Mouse (Mus musculus): Measurements from ENCODE around the gene Poldip3. TPM values are rescaled to one million over a fixed set of nuclear protein-coding genes. Genes with fewer than 3 reads are reported as not detected.

Poldip3 gene
- polyA plus RNA-seq, 1 experiment from 2014 or later = 126 TPM

Other genes with a start within 250 kb of the Poldip3 start
- 11.3 and 12.3 TPM in 2 replicates for gene Tcf20, start 161.5 kb downstream of the Poldip3 start, polyA plus RNA-seq (2014; fragmentation: Nextera tagmentation; extraction: Ambion mirVana)
- 4.7 and 6.0 TPM in 2 replicates for gene Nfam1, start 116.1 kb downstream of the Poldip3 start, polyA plus RNA-seq (2014; fragmentation: Nextera tagmentation; extraction: Ambion mirVana)
- 63.8 and 71.6 TPM in 2 replicates for gene Serhl, start 59.9 kb downstream of the Poldip3 start, polyA plus RNA-seq (2014; fragmentation: Nextera tagmentation; extraction: Ambion mirVana)
- 61.6 and 63.0 TPM in 2 replicates for gene Rrp7a, start 26.6 kb downstream of the Poldip3 start, polyA plus RNA-seq (2014; fragmentation: Nextera tagmentation; extraction: Ambion mirVana)
- 125 and 126 TPM in 2 replicates for gene Cyb5r3, start 23.2 kb upstream of the Poldip3 start, polyA plus RNA-seq (2014; fragmentation: Nextera tagmentation; extraction: Ambion mirVana)
- gene A4galt, start 102.4 kb upstream of the Poldip3 start, polyA plus RNA-seq (2014; fragmentation: Nextera tagmentation; extraction: Ambion mirVana) = 2.3 and 2.4 TPM in 2 replicates
- 57.0 and 63.3 TPM in 2 replicates for gene Arfgap3, start 200.9 kb upstream of the Poldip3 start, polyA plus RNA-seq (2014; fragmentation: Nextera tagmentation; extraction: Ambion mirVana)